Mouse (Mus musculus): Measurements from ENCODE around the gene Guca2a.

Gene Guca2a

GRCm38 (mm10) chr4:119633948-119634347 lies 3.6 kb upstream of the Guca2a start:
- POLR2A ChIA-PET = interaction anchor here in 3 of 4 experiments (0.6 to 4.9 kb wide), 13 partner anchors 9 to 174 kb away, joined by 3 to 35 read pairs (median 3); partner anchors contain the start of gene Frg2f1 (in 1 of the 3)
- CTCF ChIA-PET = interaction anchor here in 1 of 4 experiments (1.9 kb wide), 1 partner anchor 9 kb away, joined by 5 read pairs; no protein-coding TSS in a partner anchor

- ChIA-PET POLR2A (interaction anchor here (0.6 to 4.9 kb wide), 10 partner anchors 7 to 1497 kb away, joined by 3 to 35 read pairs (median 4); no protein-coding TSS in a partner anchor), CTCF (interaction anchor here in 3 of 4 experiments (0.5 to 0.8 kb wide), 5 partner anchors 56 to 1547 kb away, joined by 3 to 14 read pairs (median 3); no protein-coding TSS in a partner anchor)
These were observed 2.4 kb upstream of the Guca2a start for GRCm38 (mm10) chr4:119634908-119635660.

GRCm38 (mm10) chr4:119635686-119636085 lies 1.8 kb upstream of the Guca2a start:
- ChIA-PET CTCF (interaction anchor here in 1 of 4 experiments (0.5 kb wide), 1 partner anchor 55 kb away, joined by 3 read pairs; no protein-coding TSS in a partner anchor), POLR2A (interaction anchor here in 3 of 4 experiments (0.7 to 1.5 kb wide), 4 partner anchors 10 to 57 kb away, joined by 3 to 6 read pairs (median 3); no protein-coding TSS in a partner anchor)

GRCm38 (mm10) chr4:119636731-119637130 lies 773 bp upstream of the Guca2a start:
- ChIA-PET POLR2A (no interaction called here), CTCF (no interaction called here)

- CTCF ChIA-PET = no interaction called here
- POLR2A ChIA-PET = interaction anchor here in 2 of 4 experiments (0.7 to 1.6 kb wide), 2 partner anchors 12 to 798 kb away, joined by 3 to 5 read pairs; no protein-coding TSS in a partner anchor
These were observed 442 bp downstream of the Guca2a start for GRCm38 (mm10) chr4:119637946-119638345.

GRCm38 (mm10) chr4:119638656-119639055 lies 1.2 kb downstream of the Guca2a start:
- POLR2A ChIA-PET = interaction anchor here in 1 of 4 experiments (1.6 kb wide), 1 partner anchor 12 kb away, joined by 5 read pairs; no protein-coding TSS in a partner anchor
- CTCF ChIA-PET = interaction anchor here in 1 of 4 experiments (0.6 kb wide), 1 partner anchor 491 kb away, joined by 10 read pairs; no protein-coding TSS in a partner anchor

- CTCF ChIA-PET = interaction anchor here in 2 of 4 experiments (0.6 to 1.9 kb wide), 4 partner anchors 10 to 15 kb away, joined by 3 to 8 read pairs (median 4); no protein-coding TSS in a partner anchor
These were observed 5.2 kb downstream of the Guca2a start for GRCm38 (mm10) chr4:119642666-119643065.

GRCm38 (mm10) chr4:119657011-119657410 lies 19.5 kb downstream of the Guca2a start:
- ChIA-PET POLR2A (interaction anchor here in 2 of 4 experiments (1.1 to 1.5 kb wide), 5 partner anchors 15 to 29 kb away, joined by 3 to 4 read pairs (median 3); no protein-coding TSS in a partner anchor), CTCF (interaction anchor here in 1 of 4 experiments (1.0 kb wide), 1 partner anchor 11 kb away, joined by 4 read pairs; no protein-coding TSS in a partner anchor)

More at GRCm38 (mm10) chr4:119642666-119643065, 5.2 kb downstream of the Guca2a start:
- POLR2A ChIA-PET = interaction anchor here in 3 of 4 experiments (0.6 to 2.8 kb wide), 7 partner anchors 10 to 19 kb away, joined by 3 to 35 read pairs (median 5); partner anchors contain the start of gene Guca2b (in 1 of the 3)

- ChIA-PET POLR2A (interaction anchor here in 3 of 4 experiments (0.6 to 1.3 kb wide), 4 partner anchors 15 to 25 kb away, joined by 3 to 11 read pairs (median 3); no protein-coding TSS in a partner anchor), CTCF (no interaction called here)
These were observed 20.7 kb downstream of the Guca2a start for GRCm38 (mm10) chr4:119658246-119658645.

- ChIA-PET CTCF (interaction anchor here in 1 of 4 experiments (0.9 kb wide), 1 partner anchor 28 kb away, joined by 3 read pairs; no protein-coding TSS in a partner anchor), POLR2A (interaction anchor here in 2 of 4 experiments (1.0 to 1.3 kb wide), 3 partner anchors 15 to 28 kb away, joined by 3 to 4 read pairs (median 3); no protein-coding TSS in a partner anchor)
These were observed 21.2 kb downstream of the Guca2a start, which contains the start of gene Guca2b for GRCm38 (mm10) chr4:119658731-119659130. TSS of gene Guca2b (minus strand) at chr4:119658954.

GRCm38 (mm10) chr4:119660007-119660406 lies 22.5 kb downstream of the Guca2a start:
- CTCF ChIA-PET = no interaction called here
- POLR2A ChIA-PET = interaction anchor here in 1 of 4 experiments (1.3 kb wide), 1 partner anchor 29 kb away, joined by 4 read pairs; no protein-coding TSS in a partner anchor

GRCm38 (mm10) chr4:119662151-119662550 lies 24.6 kb downstream of the Guca2a start:
- ChIA-PET POLR2A (interaction anchor here in 1 of 4 experiments (0.6 kb wide), 1 partner anchor 123 kb away, joined by 3 read pairs; the partner anchor contains the start of gene Frg2f1), CTCF (interaction anchor here in 2 of 4 experiments (0.6 kb wide), 2 partner anchors 10 to 31 kb away, joined by 3 to 5 read pairs; no protein-coding TSS in a partner anchor)

- ChIA-PET POLR2A (interaction anchor here in 2 of 4 experiments (0.6 to 0.8 kb wide), 3 partner anchors 31 to 650 kb away, joined by 3 read pairs; no protein-coding TSS in a partner anchor), CTCF (interaction anchor here in 1 of 4 experiments (0.6 kb wide), 1 partner anchor 441 kb away, joined by 11 read pairs; no protein-coding TSS in a partner anchor)
These were observed 25.5 kb downstream of the Guca2a start for GRCm38 (mm10) chr4:119662976-119663375.

GRCm38 (mm10) chr4:119663409-119664095 lies 26.0 kb downstream of the Guca2a start:
- POLR2A ChIA-PET = interaction anchor here in 3 of 4 experiments (0.5 to 0.8 kb wide), 4 partner anchors 31 to 649 kb away, joined by 3 to 5 read pairs (median 3); no protein-coding TSS in a partner anchor
- CTCF ChIA-PET = interaction anchor here in 1 of 4 experiments (0.6 kb wide), 1 partner anchor 441 kb away, joined by 11 read pairs; no protein-coding TSS in a partner anchor

- ChIA-PET CTCF (interaction anchor here in 2 of 4 experiments (0.6 to 1.9 kb wide), 4 partner anchors 10 to 1069 kb away, joined by 3 to 8 read pairs (median 4); no protein-coding TSS in a partner anchor), POLR2A (interaction anchor here in 2 of 4 experiments (1.2 to 1.6 kb wide), 4 partner anchors 33 to 54 kb away, joined by 3 to 7 read pairs (median 4); no protein-coding TSS in a partner anchor)
These were observed 27.7 kb downstream of the Guca2a start for GRCm38 (mm10) chr4:119665166-119665565.

GRCm38 (mm10) chr4:119666116-119666515 lies 28.6 kb downstream of the Guca2a start:
- ChIA-PET POLR2A (interaction anchor here in 2 of 4 experiments (0.9 to 1.6 kb wide), 4 partner anchors 10 to 54 kb away, joined by 3 to 7 read pairs (median 4); no protein-coding TSS in a partner anchor), CTCF (interaction anchor here in 2 of 4 experiments (0.6 to 1.9 kb wide), 4 partner anchors 9 to 406 kb away, joined by 4 to 8 read pairs (median 4); no protein-coding TSS in a partner anchor)

- CTCF ChIA-PET = interaction anchor here (0.5 to 1.4 kb wide), 22 partner anchors 9 to 1638 kb away, joined by 3 to 13 read pairs (median 4); no protein-coding TSS in a partner anchor
These were observed 29.9 kb downstream of the Guca2a start for GRCm38 (mm10) chr4:119667454-119667853.

More at GRCm38 (mm10) chr4:119667454-119667853, 29.9 kb downstream of the Guca2a start:
- POLR2A ChIA-PET = interaction anchor here in 2 of 4 experiments (1.0 to 1.5 kb wide), 2 partner anchors 36 to 128 kb away, joined by 3 read pairs; partner anchors contain the start of gene Frg2f1 (in 1 of the 2)
